Mouse (Mus musculus): ENCODE results near the gene Slc24a3.

Gene Slc24a3

DNA sequence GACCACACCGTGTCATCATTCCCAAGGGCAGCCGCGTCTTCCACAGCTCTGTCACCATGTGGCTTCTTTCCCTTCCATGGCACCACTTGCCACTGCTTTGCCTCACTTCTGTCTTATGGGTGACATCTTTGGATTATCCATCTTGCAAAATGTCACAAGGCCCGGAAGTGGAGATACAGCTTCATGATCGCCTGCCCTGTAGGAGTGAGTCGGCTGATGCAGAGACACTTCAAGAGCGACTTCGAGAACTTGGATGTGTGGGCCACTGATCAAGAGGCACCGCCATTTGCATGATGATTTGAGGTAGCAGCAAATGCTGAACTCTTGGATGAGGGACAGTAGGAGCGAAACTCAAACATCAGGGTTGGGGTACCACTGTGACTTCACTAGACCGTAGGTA lies 46.0 kb downstream of the Slc24a3 start:
- no peak for DNase-seq

DNA sequence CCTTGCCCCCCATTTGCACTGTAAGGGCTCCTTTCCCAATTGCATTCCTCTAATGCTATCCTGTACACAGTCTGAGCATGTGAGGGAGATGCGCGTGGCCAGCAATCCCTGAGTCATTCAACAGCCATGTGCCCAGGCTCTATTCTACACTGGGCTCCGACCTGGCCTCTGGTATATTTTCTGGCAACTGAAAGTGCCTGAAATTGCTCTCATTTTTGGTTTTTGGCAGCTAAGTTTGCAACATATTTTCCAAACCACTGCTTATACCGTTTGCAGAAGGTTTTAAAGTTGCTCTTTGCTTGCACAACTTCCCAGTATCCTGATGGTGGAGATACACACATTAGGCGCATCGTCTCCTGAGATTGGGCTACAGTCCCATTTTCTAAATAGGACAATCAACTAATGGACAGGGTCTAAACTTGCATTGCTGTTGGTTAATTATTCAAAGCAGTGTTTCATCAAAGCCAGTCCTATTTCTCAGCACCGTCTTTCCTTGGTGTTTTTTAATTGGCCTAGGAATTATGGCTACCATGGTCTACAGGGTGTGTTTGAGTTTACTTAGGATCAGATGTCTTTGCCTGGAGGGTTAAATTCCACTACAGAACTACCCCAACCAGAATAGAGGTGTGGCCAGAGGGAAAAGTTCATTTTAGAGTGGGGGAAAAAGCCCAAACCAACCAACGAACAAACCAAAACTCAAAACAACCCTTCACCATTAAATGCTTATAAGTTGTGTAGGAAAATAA lies 46.7 kb downstream of the Slc24a3 start:
- no peak for DNase-seq

DNA sequence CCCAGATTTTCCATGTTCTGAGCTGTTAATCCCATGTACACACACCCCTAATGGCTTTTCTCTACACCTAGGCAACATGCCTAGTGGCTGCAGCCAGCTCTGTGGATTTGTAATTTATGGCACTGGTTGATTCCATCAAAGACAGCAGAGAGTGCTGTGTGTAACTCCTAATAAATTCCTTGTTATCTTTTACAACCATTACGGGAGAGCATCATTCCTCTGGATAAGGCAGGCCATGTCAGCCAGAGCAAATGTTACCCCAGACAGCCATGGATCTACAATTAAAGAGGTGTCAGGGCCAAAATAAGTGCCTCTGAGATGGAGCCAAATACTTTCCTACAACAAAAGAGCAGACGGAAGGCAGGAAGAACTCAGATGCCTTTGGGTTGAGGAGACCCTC lies 49.0 kb downstream of the Slc24a3 start:
- no peak for DNase-seq

DNA sequence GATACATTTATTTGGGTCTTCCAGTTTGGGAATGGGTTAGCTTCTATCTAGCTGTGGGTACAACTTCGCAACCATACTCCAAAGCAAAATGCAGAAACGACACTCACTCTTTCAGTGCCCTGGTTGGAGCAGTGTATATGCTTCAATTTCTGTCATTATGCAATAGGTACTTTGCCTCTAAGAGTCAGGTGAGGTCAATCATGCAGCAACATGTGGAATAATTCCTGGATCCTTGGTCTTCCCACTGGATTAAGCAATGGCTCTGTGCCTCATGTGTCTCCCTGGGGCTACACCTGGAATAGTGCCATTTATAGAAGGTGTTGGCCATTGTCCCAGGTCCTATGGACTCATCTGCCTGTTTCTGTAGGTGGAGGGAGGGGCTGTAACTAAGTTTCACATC lies 49.9 kb downstream of the Slc24a3 start:
- no peak for DNase-seq

DNA sequence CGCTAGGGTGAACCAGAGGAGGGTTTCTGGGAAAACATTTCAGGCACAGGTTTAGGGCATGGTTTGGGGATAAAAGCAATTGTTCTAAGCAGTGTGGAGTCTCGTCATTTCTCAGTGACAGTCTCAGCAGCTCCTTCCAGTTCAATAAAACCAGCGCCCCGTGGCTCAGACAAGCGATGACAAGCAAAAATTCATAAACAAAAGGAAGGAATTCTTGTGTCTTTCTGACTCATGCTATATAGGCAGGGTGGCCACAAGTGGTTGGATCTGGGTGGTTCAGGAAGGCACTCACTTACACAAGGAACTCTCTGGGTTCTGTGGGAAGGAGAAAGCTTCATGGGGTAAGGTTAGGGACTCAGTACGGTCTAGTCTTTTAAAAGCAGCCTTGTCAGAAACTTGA lies 51.7 kb downstream of the Slc24a3 start:
- DNase-seq: no peak

DNA sequence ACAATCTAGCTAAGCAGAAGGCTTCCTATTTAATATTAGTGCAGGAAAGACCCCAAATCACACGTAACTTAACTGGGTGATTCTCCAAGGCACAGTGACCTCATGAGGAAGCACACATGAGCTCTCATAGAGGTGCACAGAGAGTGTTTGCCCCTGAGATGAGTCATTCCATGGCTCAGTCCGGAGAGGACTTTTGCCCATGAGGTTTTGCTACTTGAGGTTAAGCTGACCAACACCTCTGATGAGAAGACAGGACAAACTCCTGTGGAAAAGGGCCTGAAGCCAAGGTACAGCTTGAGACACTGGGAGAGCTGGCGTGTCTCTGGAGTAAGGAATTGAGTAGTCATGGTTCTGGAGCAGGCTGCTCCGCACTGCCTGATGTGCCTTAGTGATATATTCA lies 56.1 kb downstream of the Slc24a3 start:
- DNase-seq: no peak

DNA sequence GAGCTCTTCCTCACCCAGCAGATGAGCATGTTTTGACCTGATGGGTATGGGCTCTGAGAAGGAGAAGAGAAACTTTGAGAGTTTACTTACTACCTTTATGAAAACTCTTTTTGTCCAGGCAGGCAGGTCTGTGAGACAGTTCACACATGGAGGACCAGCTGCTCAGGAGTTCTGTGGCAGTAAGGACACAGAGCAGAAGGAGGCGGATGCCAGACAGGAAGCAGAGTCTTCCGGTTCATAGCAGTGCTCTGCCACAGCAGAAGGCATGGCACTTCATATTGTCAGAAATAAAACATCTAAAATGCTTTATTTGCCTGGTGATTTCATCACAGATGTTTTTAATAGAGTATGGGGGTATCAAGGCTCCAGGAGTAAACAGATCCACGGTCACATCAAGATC lies 58.1 kb downstream of the Slc24a3 start:
- DNase-seq: peak; percentile 49

DNA sequence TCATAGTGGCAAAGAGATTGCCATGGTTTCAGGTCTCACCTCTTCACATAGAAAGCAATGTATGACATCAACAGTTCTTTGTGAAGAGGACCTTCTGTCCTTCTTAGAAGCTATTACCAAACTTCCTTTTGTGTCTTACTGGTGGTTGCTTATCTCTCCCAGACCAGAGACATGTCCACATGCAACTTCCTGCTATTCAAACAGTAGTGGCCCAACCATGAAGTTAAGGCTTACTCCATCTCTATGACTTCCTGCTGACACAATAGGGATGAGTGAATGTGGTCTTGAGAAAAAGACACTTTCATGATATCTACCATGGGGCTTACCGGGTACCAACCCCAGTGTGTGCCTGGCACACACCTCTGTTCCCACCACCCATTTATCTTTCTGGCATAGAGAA lies 58.5 kb downstream of the Slc24a3 start:
- DNase-seq: peak; percentile 20

DNA sequence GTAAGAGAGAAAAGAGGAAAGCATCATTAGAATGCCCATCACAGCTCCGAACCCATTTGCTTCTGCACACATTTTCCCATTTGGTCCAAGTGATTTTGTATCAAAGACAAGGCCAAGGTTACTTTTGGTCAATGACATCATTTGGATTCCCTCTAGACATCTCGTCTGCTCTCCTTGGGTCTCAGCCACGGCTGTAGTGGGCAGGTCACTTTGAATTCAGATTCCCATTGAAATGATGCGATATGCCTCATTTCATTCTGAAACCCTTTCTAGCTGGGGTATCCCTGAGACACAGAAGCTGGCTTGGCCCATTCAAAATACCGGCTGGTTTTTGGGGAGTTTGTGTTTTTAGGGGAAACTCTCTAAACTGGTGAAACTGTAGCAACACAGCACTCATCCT lies 59.8 kb downstream of the Slc24a3 start:
- DNase-seq: no peak

DNA sequence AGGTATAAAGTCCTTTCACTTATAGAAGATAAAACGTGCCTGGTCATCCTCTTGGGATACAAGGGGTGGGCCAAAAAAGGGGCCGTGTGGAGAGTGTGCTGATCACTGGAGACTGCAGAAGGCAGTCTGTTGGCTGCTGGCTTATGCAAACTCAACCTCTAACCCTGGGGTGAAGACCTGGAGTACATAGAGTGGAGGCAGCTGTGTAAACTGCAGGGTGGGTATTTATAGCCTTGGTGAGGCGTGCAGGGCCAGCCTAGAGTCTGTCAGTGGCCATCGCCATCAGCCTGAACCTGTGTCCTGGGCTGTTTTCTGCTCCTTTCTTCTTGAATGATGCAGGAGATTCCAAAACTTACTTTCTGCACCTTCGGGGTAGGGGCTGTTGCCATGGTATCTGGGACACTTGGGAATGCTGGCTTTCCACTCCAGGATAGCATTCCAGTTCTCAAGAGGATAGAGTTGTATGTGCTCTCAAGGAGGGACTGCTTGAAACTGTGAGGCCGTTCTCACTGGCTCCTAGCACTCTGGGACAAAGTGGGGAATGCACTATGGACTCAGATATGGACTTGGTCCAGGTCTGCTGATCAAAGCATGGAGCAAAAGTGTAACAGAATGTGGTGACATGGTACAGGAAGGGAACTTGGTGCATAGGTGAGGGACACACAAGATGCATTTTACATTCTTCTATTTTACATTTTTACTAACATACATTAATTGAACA lies 65.4 kb downstream of the Slc24a3 start:
- DNase-seq: no peak

DNA sequence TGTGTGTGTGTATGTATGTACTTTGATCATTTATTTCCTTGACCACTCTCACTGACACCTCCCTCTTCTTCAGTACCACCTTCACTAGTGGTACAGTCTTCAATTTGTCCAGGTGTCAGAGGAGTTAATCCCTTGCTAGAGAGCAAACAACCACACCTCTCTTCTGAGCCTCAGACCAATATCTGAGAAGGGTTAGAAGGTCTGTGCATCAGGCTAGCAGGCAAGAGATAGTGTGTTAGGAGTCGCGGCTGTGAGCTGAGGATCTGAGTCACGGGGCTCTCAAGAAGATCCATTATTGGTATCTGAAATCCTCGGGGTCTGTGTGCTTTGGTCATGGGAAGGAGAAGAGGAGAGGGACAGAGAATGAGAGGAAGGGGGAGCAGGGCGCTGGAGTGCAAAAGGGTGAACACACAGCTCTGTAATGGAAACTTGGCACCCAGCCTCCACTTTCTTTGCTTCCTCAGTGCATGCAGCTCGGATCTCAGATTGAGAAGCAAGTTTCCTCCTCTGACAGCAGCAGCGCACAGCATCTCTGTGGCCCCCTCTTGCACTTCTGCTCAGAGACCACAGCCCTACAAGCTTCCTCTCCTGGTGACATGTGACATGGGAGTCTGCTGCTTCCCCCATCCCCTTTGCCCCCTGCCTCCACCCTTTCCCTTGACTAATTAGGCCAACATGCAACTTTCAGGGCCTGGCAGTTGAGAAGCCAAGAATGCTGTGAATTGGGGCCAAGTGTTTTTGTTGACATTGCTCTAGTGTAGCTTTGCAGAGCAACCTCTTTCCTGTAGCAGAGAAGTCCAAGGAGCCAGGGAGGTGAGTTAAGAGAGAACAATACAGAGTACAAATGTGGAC lies 66.2 kb downstream of the Slc24a3 start:
- peak; percentile 85 for DNase-seq

DNA sequence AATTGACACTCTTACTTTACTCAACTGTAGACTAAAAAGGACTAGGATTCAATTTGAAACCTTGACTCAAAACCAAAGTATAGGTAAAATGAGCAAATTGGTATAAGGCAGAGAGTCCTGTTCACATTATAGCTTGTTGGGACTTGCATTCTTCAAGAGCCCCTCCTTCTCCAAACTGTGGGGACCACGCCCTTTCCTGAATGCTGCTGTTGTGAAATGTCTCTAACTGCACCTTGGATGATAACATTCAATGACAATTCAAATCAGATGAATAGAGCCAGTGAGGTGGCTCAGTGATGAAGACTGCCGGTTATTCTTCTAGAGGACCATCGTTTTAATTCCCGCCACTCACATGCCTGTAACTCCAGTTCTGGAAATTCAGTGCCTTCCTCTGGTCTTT lies 78.8 kb downstream of the Slc24a3 start:
- no peak for DNase-seq

DNA sequence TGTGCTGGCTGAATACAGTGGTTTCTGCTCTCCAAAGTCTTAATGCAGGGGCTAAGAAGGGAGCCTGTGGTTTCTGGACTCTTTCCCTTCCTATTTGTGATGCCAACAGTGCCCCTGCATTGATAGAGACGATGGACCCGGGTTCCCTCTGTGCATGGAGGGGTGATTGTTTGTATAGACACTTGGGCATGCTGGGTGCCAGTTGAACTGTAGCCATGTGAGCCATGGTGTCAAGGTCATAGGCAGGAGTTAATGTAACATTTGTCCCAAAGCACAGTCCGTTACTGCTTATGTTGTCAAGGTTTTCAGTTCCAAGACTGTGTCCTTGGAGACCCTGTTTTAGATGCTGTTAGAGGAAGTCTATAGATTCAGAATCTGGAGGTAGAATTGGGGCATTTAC lies 80.6 kb downstream of the Slc24a3 start:
- no peak for DNase-seq

DNA sequence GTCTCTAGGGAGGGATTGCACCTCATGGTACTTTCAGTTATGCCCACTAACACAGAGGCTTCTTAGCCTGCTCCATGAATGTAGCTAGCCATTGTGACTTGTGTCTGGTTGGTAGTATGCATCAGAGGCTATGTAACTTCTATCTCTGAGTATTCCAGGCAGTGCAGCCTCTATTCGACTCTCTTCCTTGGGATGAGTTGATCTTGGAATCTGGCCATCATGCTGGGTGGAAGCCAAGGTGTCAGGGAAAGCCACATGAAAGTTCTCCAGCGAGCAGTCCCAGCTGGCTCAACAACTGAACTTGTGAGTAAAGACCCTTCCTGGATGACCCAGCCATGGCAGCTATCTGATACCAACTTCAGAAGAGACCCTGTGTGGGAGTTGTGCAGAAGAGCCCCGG lies 89.8 kb downstream of the Slc24a3 start:
- DNase-seq: no peak

DNA sequence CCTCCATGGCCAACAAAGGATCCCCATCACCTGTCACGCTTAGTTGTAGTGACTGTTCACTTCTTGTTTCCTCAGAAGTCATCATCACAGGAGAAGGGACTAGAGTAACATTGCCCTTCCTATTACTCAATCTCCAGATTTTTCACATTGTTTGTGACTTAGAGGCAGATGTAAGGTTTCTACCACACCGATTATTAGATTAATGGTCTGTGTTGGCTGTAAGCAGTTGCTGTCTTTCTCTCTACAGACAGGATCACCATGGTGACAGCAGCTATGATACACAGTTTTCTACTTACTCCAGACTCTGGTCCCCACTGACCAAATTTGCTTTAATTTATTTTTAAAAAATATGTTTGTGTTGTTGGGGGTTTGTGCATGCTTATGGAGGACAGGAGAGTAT lies 90.3 kb downstream of the Slc24a3 start:
- DNase-seq: no peak

DNA sequence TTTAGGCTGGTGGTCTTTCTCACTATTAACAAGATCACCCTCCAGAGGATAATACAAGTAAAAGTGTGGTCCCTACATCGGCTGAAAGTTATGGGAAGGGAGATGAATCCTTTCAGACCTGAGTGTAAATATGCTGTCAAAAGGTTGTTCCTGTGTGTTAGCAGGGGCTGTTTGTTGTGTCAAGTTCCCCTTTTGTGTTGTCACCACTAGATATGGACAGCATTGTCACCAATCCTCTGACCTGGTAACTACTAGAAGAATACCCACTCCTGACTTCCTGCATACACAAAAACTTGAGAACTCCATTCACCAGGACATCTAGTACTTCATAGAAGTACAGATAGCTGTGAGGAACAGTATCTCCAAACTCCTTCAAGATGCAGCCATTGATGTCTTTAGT lies 93.0 kb downstream of the Slc24a3 start:
- DNase-seq: no peak

DNA sequence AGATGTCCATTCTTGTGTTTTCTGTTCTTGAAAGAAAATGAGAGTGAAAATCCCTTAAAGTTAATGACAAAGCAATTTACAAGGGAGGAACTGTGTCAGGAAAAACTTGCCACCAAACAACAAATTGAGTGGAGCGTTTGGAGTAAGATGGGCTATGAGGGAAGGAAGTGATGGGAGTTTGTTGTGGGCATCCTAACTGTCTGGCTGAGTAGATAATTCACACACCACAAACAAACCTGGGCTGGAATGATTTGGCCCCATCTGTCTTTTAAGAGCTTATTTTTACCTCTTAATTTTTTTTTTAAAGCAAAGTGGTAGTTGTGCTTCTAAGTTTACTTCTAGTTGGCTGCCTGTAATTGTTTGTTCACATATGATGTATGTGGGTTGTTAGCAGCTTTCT lies 94.6 kb downstream of the Slc24a3 start:
- no peak for DNase-seq

DNA sequence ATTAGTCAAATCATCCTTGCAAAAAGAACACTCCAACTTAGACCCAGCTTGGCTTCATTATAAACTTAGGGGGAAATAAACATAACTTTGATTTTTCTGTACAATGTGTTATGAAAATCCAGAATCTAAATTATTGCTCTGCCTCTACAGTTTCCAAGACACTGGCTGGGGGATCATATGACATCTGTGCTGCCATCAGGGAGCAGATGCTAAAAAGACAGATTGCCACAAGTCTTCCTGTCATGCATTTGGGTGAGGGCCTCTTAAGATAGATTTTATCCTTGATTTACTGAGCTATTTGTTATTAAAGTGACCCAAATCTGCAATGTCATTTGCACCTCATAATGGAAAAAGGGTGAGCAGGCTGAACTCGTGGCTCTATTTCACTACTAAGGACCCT lies 99.2 kb downstream of the Slc24a3 start:
- DNase-seq: peak; percentile 17

DNA sequence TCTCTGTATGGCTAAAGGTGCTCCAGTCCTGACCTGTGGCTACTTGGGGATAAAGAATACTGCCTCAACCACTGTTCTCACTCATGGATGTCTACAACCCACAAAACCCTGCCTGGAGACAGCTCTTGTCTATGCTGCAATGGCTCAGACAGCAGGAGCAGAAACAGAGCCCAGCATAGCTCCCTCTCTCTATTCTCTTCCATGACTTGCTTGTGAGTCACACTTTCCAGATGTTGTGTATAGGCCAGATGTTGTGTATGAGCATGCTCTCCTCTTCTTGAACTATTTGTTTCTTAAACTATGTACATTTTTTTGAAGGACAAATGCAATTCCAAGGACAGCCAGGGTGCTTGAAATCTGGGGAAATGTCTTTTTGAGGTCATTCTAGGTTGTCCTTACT lies 101.4 kb downstream of the Slc24a3 start:
- no peak for DNase-seq

DNA sequence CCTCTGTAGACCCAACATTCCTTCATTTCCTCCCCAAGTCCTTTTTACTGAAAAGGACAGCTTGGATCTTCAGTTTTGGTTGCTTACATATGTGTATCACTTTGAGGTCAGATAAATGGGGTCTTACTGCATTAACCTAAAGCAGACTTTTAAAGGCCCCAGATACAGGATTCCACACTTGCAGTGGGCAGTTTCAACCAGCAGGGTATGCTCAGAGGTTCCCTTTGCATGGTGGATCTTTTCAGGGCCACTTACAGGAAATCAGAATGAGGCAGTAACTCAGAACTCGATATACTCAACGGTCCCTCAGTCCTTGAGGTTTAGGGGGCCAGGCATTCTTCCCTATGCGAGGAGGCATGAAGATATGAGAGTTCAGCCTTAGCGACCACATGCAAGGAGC lies 101.9 kb downstream of the Slc24a3 start:
- no peak for DNase-seq

DNA sequence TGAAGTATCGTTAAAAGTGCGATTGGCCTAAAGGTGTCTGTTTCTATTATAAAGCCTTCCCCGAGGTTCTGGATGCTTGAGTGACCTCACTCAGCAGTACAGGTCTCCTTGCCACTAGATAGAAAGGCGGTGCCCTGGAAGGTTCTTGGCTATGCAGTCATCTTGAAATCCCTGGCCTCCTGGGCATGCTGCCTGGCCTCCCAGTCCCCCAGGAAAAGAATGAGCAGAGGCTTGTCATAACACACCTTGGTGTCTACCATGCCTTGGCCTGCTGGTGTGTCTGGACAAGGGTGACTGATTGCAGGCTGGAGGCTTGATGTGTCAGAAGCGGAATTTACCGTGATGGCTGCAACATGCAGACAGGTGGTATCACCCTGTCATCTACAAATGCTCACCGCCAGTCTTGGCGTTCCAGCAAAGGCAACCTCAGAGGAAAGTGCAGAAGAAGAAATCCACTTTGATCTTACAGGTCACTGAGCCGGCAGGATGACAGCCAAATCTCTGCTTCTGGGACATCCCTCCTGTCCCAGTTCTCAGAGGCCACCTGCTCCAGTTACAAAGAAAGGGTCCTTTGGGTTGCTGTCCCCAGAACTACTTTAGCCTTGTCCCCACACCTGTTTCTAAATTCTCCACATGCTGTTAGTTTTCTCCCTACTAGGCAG lies 106.6 kb downstream of the Slc24a3 start:
- no peak for DNase-seq

DNA sequence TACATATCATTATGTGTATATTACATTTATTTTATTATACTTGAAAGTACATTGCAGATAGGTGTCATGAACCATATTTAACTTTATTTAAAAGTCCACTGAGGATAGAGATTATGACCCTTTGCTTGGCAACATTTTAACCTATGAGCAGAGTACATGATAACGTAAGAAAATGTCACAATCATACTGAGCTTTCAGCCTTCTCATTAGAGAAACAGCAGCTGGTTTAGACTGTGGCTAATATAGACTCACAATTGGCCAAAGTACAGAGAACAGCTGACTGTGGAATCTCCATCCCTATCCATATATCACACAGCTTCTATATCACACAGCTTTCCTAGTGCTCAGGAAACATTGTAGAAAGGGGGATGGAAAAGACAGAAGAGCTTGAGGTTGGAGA lies 111.8 kb downstream of the Slc24a3 start:
- DNase-seq: no peak

DNA sequence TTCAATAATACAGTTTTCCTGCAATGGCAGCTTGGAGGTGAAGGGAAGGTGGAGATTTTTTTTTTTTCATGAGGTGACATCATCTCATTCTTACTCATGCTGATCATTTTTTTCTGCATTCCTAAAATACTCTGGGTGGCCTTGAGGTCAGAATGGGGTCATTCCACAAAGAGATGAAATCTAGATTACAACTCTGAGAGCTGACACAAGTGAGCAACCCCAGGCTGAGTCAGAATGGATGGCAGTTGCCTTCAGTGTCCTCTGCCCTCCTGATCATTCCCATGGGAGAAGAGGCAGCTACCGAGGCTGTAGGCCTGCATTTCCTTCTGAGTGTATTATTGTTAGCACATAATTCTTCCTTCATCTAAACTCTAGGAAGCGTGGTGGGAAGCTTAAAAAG lies 116.2 kb downstream of the Slc24a3 start:
- no peak for DNase-seq
